Mouse (Mus musculus) WW6 (cell line): ENCODE data around the gene Ofcc1.

Experiments used
- DNase-seq: peaks from one replicate; pipeline ENCODE4 v3.0.0-alpha.2; 2013; ENCODE audit warnings: low read depth, low spot score

Ofcc1 gene

DNA sequence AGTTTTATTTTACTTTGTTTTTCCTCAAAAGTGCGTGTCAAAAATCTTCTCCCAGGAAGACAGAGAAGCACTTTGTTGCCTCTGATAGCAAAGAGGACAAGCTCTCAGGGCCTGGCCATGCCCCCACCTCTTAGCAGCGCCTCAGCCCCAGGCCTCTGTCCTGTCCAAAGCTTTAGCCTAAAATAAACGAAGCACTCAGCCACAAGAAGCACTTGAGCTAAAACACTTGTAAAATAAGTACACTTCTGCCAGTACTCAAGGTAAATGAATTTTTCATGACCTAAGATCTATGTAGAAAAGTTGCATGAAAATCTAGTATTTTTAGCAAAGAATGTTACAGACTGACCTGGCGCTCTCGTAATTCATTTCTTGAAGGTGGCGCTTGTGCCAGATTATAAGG lies 117.4 kb downstream of the Ofcc1 start:
- DNase-seq: no peak

GRCm38 (mm10) chr13:40236356-40236755 lies 124.9 kb downstream of the Ofcc1 start:
- no peak for DNase-seq

DNA sequence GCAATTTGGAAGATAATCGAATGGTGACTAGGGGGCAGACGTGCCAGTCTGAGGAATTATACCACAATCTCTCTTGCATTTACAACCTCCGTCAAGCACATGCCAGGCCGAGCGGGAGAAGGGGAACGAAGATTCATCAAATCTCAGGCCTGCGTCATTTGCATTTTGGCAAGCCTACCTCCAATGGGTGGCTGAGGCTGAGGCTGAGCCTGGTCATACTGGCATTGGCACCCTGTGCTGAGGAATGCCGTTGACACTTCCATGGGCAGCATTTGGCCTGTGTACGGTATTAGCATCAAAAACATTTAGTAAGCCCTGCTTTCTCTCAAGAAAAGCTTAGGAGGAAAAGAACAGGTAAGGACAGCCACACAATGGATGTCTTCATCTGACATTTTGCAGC lies 152.9 kb downstream of the Ofcc1 start:
- no peak for DNase-seq

- DNase-seq: no peak
These were observed 179.5 kb downstream of the Ofcc1 start for GRCm38 (mm10) chr13:40181786-40182185.

DNA sequence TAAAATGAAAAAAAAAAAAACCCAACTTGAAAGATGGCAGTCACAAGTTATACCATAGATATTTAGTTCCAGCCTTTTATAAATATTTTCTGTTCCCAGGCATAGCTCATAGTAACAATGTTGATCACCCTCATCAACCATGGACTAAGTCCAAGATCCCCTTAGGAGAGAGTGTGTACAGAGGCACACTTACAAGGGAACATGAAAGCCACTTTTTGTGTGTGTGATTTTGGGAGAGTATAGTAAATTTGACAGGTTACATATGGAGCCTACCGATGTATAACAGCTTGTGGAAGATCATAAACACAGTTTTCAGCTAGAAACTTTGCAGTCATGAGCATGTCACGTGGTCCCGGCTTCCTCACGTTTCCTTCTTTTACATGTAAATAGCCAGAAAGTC lies 189.5 kb downstream of the Ofcc1 start:
- DNase-seq: no peak

DNA sequence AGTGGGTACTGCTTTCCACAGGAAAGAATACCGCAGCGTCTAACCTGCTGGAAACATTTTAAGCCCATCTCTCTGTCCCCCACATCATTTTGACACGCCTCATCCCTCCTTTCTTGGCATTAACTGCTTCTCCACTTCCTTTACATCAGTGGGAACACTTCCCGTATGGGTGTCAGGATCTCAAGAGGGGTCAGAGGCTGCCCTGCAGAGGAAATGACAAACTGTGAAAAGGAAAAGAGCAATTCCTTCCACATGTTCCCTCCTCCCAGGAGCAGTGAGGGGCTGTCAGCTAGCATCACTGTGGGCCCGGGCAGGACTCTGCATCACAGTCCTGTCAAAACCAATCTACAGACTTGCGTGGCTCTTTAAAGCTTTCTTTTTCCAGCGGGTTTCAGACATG lies 193.4 kb downstream of the Ofcc1 start:
- no peak for DNase-seq

- no peak for DNase-seq
These were observed 205.8 kb downstream of the Ofcc1 start for GRCm38 (mm10) chr13:40155466-40155865.

DNA sequence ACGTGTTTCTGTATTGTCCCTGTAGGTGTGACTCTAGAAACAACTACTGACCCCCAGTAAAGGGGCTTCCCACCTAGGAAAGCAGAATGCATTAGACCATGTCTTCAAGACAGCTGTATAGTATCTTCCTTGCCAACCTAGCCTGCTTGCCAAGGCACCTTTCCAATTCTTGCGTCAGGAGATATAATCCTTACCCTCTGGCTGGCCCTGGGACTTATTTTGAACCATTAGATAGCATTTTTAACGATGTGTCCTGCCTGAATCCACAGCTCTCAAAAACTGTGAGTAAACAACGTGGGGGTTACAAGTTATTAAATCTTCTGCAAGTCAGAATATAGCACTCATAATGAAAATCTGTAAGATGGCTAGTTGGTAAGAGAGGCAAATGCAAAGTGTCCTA lies 221.3 kb downstream of the Ofcc1 start:
- DNase-seq: no peak

GRCm38 (mm10) chr13:40136096-40136495 lies 225.2 kb downstream of the Ofcc1 start:
- DNase-seq: no peak

GRCm38 (mm10) chr13:40135670-40136069 lies 225.6 kb downstream of the Ofcc1 start:
- no peak for DNase-seq

DNA sequence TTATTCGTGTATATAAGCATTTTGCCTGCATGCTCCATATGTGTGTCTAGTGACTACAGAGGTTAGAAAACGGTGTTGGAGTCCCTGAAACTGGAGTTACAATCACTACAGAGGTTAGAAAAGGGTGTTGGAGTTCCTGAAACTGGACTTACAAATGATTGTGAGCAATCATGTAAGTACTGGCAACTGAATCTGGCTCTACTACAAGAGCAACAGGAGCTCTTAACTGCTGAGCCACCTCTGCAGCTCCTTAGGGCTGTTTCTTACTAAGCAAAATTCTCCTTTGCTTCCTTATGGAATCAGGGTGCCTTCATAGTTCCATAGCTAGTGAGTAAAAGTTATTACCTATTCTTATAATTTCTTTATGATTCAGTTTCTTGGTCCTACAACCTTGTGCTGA lies 237.4 kb downstream of the Ofcc1 start:
- no peak for DNase-seq

- no peak for DNase-seq
These were observed 248.9 kb downstream of the Ofcc1 start for GRCm38 (mm10) chr13:40112336-40112735.

- no peak for DNase-seq
These were observed 285.0 kb downstream of the Ofcc1 start for GRCm38 (mm10) chr13:40076236-40076635.

- no peak for DNase-seq
These were observed 286.3 kb downstream of the Ofcc1 start for GRCm38 (mm10) chr13:40074850-40075416.

GRCm38 (mm10) chr13:40070004-40070403 lies 291.2 kb downstream of the Ofcc1 start:
- DNase-seq: no peak

DNA sequence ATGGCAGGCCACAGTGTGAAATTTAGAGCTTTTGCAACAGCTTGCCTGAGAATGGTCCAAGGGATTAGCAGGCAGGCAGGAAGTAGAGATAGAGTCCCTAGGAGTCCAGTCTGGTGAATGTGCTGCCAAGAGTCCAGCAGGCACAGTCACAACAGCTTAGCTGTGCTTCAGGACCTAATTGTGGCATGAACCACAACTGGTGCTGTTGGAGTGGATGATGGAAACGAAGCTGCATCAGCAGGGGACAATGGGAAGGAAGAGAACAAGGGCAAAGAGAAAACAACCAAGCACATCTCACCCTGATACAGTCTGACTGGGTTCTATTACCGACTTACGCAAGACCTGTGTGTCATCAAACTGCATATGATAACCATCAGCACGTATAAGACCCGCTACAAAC lies 300.0 kb downstream of the Ofcc1 start:
- no peak for DNase-seq

GRCm38 (mm10) chr13:40037881-40038280 lies 323.4 kb downstream of the Ofcc1 start:
- no peak for DNase-seq

DNA sequence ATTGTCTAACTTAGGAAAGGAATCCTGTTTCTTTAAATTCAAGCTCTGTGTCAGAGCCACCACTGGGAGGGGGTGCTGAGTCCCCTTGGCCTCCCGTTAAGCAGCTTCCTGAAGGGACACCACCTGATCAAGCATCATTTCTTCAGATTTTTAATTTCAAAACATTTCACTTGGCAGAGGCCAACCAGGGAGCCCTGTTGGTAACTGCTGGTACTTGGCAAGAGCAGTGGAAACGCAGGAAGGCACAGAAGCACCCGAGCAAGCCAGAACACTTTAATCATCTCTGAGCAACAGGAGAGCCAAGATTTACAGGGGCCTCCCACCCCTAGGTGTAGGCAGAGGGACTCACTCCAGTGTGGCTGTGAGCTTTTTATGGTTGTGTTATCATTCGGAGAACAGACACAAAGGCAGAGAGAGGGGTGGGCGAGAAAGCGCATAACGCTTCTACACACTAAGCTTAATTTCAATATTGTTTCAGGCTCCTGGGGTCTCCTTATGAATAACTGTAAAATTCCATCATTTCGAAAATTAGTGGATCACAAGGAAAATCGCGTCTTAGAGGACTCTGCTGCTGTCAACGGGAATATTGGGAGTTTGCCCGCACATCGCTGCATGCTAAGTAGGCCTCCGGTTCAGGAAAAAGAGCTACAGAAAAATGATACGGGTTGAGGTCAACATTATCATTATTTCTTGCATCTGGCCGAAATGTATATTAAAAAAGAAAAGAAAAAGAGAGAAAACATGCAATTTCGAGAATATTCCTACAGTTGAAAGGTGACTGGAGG lies 324.1 kb downstream of the Ofcc1 start:
- no peak for DNase-seq

DNA sequence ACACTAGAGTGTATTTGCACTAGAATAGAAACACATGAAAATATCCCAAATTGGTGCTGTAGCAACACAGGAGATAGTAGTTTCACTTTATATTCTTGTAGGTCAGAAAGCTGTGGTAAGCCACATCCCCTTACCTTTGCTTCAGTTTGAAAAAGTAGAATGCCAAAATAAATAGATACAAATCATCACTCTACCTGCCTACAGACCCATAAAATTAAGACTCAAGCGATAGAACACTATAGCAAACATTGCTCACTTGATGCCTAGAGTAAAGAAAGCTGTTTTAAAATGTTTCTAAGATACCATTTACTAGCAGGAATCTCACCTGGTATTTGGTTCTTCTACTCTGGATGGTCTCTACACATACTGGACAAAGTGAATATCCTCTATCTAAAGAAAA lies 331.8 kb downstream of the Ofcc1 start:
- no peak for DNase-seq

DNA sequence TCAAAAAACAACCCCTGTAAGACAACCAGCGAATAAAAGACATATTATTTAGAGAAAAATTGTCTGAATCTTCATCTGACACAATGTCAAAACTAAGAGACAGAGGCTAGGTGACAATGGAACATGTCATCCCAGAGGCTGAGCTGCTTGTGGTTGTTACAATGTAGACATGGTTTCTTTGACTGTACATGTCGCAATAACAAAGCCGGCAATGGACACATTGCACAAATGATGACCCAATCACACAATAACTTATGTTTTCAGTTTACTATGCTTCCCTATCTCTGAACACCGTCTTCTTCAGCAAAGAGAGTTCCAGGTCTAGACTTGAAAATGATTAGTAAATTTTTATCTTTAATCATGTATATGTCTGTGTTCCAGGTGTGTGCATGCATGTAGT lies 332.4 kb downstream of the Ofcc1 start:
- DNase-seq: no peak

DNA sequence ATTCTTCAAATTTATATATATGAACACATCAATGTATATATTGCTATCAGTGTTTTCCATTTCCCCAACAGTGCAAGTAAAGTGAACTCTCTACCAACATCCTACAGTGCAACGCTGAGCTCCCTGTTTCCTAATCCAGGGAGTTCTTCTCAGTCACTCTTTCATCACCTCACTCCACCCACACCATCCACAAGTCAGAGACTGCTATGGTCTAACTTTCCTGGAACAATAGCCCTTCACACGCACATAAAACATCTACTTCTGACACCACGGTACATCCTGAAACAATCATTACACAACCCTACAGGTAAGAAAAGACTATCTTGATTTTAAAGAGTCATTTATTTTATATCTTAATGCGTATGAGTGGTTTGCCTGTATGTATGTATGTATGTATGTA lies 335.4 kb downstream of the Ofcc1 start:
- DNase-seq: no peak

DNA sequence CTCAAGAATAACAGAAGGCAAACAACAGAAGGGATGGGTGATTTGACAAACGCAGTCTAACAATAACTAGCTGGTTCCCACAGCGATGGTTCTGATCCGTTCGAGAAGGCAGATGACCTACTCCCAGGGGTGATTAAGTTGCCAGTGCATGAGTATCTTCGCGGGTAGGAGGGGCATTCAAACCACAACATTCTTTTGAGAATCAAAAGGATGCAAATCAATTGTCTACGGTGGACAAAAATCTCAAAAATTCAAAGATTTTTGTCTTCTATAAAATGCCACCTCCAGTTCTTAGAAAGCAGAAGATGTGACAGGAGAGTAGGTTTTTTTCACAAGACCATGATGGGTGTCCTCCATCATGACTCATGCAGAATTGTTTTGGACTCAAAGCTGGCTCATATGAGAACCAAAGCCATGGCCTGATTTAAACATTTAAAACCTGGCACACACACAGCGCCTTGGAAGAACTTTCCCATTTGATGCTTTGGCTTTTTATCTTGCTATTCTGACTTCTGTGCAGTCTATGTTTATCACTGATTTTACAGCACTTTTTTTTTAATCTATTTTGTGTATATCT lies 338.0 kb downstream of the Ofcc1 start:
- no peak for DNase-seq

- DNase-seq: no peak
These were observed 338.6 kb downstream of the Ofcc1 start for GRCm38 (mm10) chr13:40022609-40023008.
